Comparison of ENCODE assay signal across 11 mouse cellular contexts in genomic region chr10:118132993-118133392, GRCm38 (mm10). TPM values are rescaled to one million over a fixed set of nuclear protein-coding genes. Genes with fewer than 3 reads are reported as not detected.
DNase-seq lines count a peak whose midpoint lies in the region; ATAC-seq lines count a peak whose summit lies in the region.
"Had no signal": no experiment of that assay in that cellular context is flagged by ENCODE, and none has a peak within 500 bp of the region (broad histone marks: within the 10 kb centered on the region; RNA-seq: fewer than 3 reads in every experiment).

No protein-coding gene starts in this region.

- H3K27me3 ChIP-seq in heart, embryonic 14.5 days (ENCODE audit: control insufficient read depth, insufficient read depth, low read length): peaks cover 9% of the 10 kb centered on the region; the same call in 1 of the 2 replicates
- peaks cover 18% of the 10 kb centered on the region for H3K27me3 ChIP-seq in heart, embryonic 10.5 days (ENCODE audit: insufficient read depth, poor library complexity, severe bottlenecking)
- peaks cover 8% of the 10 kb centered on the region; the same call in 1 of the 2 replicates for H3K27me3 ChIP-seq in forebrain, embryonic 15.5 days
- peaks cover 17% of the 10 kb centered on the region for H3K27me3 ChIP-seq in midbrain, embryonic 10.5 days (ENCODE audit: low read depth, poor library complexity, severe bottlenecking)

- no peaks in the 10 kb centered on the region for H3K4me1 ChIP-seq in heart, embryonic 14.5 days (ENCODE audit: control insufficient read depth in 2 of 2, insufficient read depth in 2 of 2, low read length in 2 of 2)
- H3K4me1 ChIP-seq in heart, embryonic 10.5 days: no peaks in the 10 kb centered on the region
- no peaks in the 10 kb centered on the region for H3K4me1 ChIP-seq in forebrain, embryonic 15.5 days
- no peaks in the 10 kb centered on the region for H3K4me1 ChIP-seq in midbrain, embryonic 10.5 days
- H3K4me1 ChIP-seq: liver, embryonic 12.5 days had no signal

- no peaks in the 10 kb centered on the region for H3K9me3 ChIP-seq in heart, embryonic 14.5 days (ENCODE audit: control insufficient read depth, low read length)
- no peaks in the 10 kb centered on the region for H3K9me3 ChIP-seq in heart, embryonic 10.5 days
- H3K9me3 ChIP-seq in forebrain, embryonic 15.5 days: no peaks in the 10 kb centered on the region
- H3K9me3 ChIP-seq in midbrain, embryonic 10.5 days (replicated peaks): no peaks in the 10 kb centered on the region
- H3K9me3 ChIP-seq: liver, embryonic 12.5 days had no signal

- ATAC-seq in heart, embryonic 14.5 days (ENCODE audit: insufficient number of reproducible peaks, insufficient read depth, low FRiP score, low read depth): no peak
- ATAC-seq in forebrain, embryonic 15.5 days (replicated peaks): peak; percentile 72
- no peak for ATAC-seq in cerebellum, adult (ENCODE audit: insufficient number of reproducible peaks, low FRiP score, low TSS enrichment)
- ATAC-seq: liver, embryonic 12.5 days had no signal

- no peak for DNase-seq in heart, embryonic 10.5 days (ENCODE audit: low spot score)
- DNase-seq in ZHBTc4 (ENCODE audit: low read depth, low spot score): peak; percentile 54
- no peak for DNase-seq in midbrain, embryonic 10.5 days (ENCODE audit: low spot score)
- DNase-seq in thymus, postnatal 36 days: no peak
- no peak for DNase-seq in adrenal gland, postnatal 10 days
- DNase-seq: cerebellum, postnatal 25 days; gastrocnemius, postnatal 36 days had no signal

- WGBS in heart, embryonic 14.5 days: 64% methylated on average over 6 of the region's 6 CpGs
- 63% methylated on average over 6 of the region's 6 CpGs for WGBS in heart, embryonic 10.5 days
- 61% methylated on average over 6 of the region's 6 CpGs for WGBS in forebrain, embryonic 15.5 days
- WGBS in midbrain, embryonic 10.5 days: 72% methylated on average over 6 of the region's 6 CpGs

- H3K27ac ChIP-seq in heart, embryonic 14.5 days (replicated peaks in 1 of 2; ENCODE audit: control insufficient read depth in 1 of 2, insufficient read depth in 1 of 2, low read depth in 2 of 2, low read length in 2 of 2): no peak overlapping the region
- H3K27ac ChIP-seq in heart, embryonic 10.5 days: no peak overlapping the region
- H3K27ac ChIP-seq in forebrain, embryonic 15.5 days (replicated peaks): no peak overlapping the region
- no peak overlapping the region for H3K27ac ChIP-seq in midbrain, embryonic 10.5 days (replicated peaks)
- H3K27ac ChIP-seq: liver, embryonic 12.5 days had no signal

- no peak overlapping the region for H3K4me3 ChIP-seq in heart, embryonic 14.5 days (ENCODE audit: control insufficient read depth in 1 of 2, insufficient read depth in 1 of 2, low read depth in 1 of 2, low read length in 2 of 2)
- H3K4me3 ChIP-seq in heart, embryonic 10.5 days: no peak overlapping the region
- H3K4me3 ChIP-seq in forebrain, embryonic 15.5 days: 0 out of 2 replicates have a peak overlapping the region, but pooled peaks have one; percentile 4
- H3K4me3 ChIP-seq in midbrain, embryonic 10.5 days: peak overlapping the region; percentile 30; the same call in 1 of the 2 replicates
- H3K4me3 ChIP-seq: liver, embryonic 12.5 days had no signal

- no peaks in the 10 kb centered on the region for H3K36me3 ChIP-seq in heart, embryonic 14.5 days (ENCODE audit: control insufficient read depth, insufficient read depth, low read length)
- H3K36me3 ChIP-seq in heart, embryonic 10.5 days: no peaks in the 10 kb centered on the region
- H3K36me3 ChIP-seq in forebrain, embryonic 15.5 days: no peaks in the 10 kb centered on the region
- H3K36me3 ChIP-seq in midbrain, embryonic 10.5 days: no peaks in the 10 kb centered on the region
- H3K36me3 ChIP-seq: liver, embryonic 12.5 days had no signal

- no peak overlapping the region for H3K9ac ChIP-seq in heart, embryonic 14.5 days (ENCODE audit: low read length)
- H3K9ac ChIP-seq in forebrain, embryonic 15.5 days (replicated peaks): no peak overlapping the region
- H3K9ac ChIP-seq: liver, embryonic 12.5 days had no signal

- H3K4me2 ChIP-seq in heart, embryonic 14.5 days (ENCODE audit: low read length): peak overlapping the region; percentile 11; the same call in 1 of the 2 replicates
- H3K4me2 ChIP-seq in forebrain, embryonic 15.5 days (replicated peaks): peak overlapping the region; percentile 16
- H3K4me2 ChIP-seq: liver, embryonic 12.5 days had no signal

RNA-seq across cellular contexts. Expression of gene Mdm1, which starts 8.6 kb away (rescaled TPM):
- polyA plus RNA-seq in heart, embryonic 14.5 days (2014; fragmentation: Nextera tagmentation; extraction: Ambion mirVana): 11.8 and 12.0 TPM in 2 replicates
- polyA plus RNA-seq in heart, embryonic 10.5 days (2016; fragmentation: Nextera tagmentation; extraction: Ambion mirVana): 21.9 and 28.7 TPM in 2 replicates
- polyA plus RNA-seq in forebrain, embryonic 15.5 days (2015; fragmentation: Nextera tagmentation; extraction: Ambion mirVana): 38.7 and 42.8 TPM in 2 replicates
- 53.8 and 56.2 TPM in 2 replicates for polyA plus RNA-seq in midbrain, embryonic 10.5 days (2016; fragmentation: Nextera tagmentation; extraction: Ambion mirVana)
- 10 to 100 TPM; 15.5 to 17.8 TPM for total RNA-seq in adrenal gland, postnatal 10 days (2021)

Comparison
In these comparisons a context has a peak if more than half of its experiments do, and no peak if none do; other contexts are left out.
1. H3K4me3 ChIP-seq: peak in forebrain, embryonic 15.5 days (single experiment) and midbrain, embryonic 10.5 days (single experiment); none in heart, embryonic 14.5 days (0 of 2) and heart, embryonic 10.5 days (single experiment).